Mouse (Mus musculus) olfactory bulb, adult 2 months (tissue): ENCODE results near the gene Cemip2. TPM values are rescaled to one million over a fixed set of nuclear protein-coding genes. Genes with fewer than 3 reads are reported as not detected.
"Not testable (repeated sequence)": the region's sequence is repeated elsewhere in the genome, so short reads cannot be mapped to it uniquely, and the experiment has no call there.

ENCODE experiments used
- H3K27ac ChIP-seq: fragments of 200-500 bp; 2 replicates; pipeline ENCODE4 v1.5.1; 2012; ENCODE audit warnings: low read depth, low read length; ENCODE audit not compliant: insufficient read depth
- H3K4me1 ChIP-seq: fragments of 200-500 bp; 2 replicates; pipeline ENCODE4 v1.6.1; 2012; ENCODE audit warnings: low read length; ENCODE audit not compliant: control insufficient read depth, insufficient read depth
- H3K4me3 ChIP-seq: fragments of 200-500 bp; 2 replicates; pipeline ENCODE4 v1.5.1; 2012; ENCODE audit warnings: mild to moderate bottlenecking, low read depth, low read length, moderate library complexity; ENCODE audit not compliant: insufficient read depth
- CTCF ChIP-seq: fragments of 200-500 bp; IDR thresholded peaks from 2 replicates; pipeline ENCODE4 v1.5.1; 2012; ENCODE audit warnings: low read depth, mild to moderate bottlenecking, low read length, moderate library complexity; ENCODE audit not compliant: insufficient read depth
- POLR2A ChIP-seq: fragments of 200-500 bp; IDR thresholded peaks from 2 replicates; pipeline ENCODE4 v1.6.1; 2012; ENCODE audit warnings: mild to moderate bottlenecking, low read depth, low read length, moderate library complexity; ENCODE audit not compliant: insufficient read depth
- WGBS: fragments of 180-500 bp; shearing (Covaris S2); methylation state at CpG from one replicate; pipeline ENCODE4 v1.1.7; 2018; 5-methylcytosine and 5-hydroxymethylcytosine counted together
- polyA plus RNA-seq: library from polyadenylated mRNA; stranded (reverse); fragments of >200 nt; gene quantifications from 2 replicates; pipeline ENCODE4 v1.2.4, GENCODE M21; 2012; ENCODE audit warnings: low replicate concordance; ENCODE audit not compliant: missing spikeins, insufficient read depth, insufficient read length

The Cemip2 gene
- polyA plus RNA-seq, 1 experiment, result not detected

DNA sequence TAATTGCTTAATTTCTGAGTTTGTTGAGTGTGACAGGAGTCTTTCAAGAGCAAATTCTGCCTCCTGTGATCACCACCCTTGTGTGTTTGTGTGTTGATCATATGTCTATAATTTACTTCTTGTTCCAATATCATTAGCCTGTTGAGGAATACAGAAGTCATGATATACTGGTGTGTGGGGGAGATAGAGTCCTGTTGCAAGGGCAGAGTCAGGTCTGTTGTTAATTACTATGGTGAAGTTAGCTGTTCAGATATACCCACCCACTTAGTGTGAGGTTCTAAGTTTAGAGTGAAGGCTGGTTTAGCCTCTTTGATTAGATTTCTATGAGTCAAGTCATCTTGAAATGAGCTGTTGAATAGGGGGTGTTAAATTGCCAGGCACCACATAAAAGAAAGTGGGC is 88.0 kb downstream of the Cemip2 start:
- no peak for TF ChIP-seq POLR2A
- no peak for TF ChIP-seq CTCF
- Histone ChIP-seq H3K27ac (no peak overlapping the region), H3K4me3 (no peak overlapping the region), H3K4me1 (peaks cover 3% of the 10 kb centered on the region; the same call in 1 of the 2 replicates)

DNA sequence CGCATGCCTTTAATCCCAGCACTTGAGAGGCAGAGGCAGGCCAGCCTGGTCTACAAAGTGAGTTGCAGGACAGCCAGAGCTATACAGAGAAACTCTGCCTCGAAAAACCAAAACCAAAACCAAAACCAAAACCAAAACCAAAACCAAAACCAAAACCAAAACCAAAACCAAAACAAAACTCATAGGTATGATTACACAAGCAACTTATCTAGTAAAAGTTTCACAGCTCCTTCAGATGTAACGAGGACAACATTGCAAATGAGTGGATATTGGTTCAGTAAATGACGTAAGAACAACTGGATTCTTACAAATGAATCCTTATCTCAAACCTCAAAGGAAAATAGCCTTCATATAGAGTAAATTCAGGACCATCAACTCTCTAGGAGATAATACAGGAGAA is 88.6 kb downstream of the Cemip2 start:
- not testable (repeated sequence) for H3K27ac ChIP-seq, H3K4me1 ChIP-seq, H3K4me3 ChIP-seq
- 96% methylated on average over 4 of the region's 4 CpGs for WGBS

DNA sequence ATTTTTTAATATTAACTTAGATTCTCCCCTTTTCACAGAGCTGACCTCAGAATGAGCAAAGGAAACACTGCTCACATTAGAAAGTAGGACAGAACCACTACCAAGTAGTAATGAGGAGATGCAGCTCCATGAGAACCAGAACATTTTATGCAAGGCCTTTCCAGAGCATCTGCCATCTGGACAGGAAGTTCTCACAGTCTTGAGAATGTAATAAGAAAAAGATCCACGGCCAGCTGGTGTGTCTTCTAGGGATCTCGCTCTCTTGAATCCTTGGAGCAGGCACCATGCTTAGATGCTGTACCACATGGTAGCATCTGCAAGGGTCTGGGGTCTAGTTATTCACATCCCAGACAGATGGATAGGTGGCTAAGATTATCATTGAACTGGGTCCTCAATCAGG is 90.3 kb downstream of the Cemip2 start:
- 87% methylated on average over 2 of the region's 2 CpGs for WGBS
- peaks cover 3% of the 10 kb centered on the region; the same call in 1 of the 2 replicates for H3K4me1 ChIP-seq
- TF ChIP-seq POLR2A (no peak), CTCF (no peak)
- H3K27ac ChIP-seq, result no peak overlapping the region
- no peak overlapping the region for H3K4me3 ChIP-seq

DNA sequence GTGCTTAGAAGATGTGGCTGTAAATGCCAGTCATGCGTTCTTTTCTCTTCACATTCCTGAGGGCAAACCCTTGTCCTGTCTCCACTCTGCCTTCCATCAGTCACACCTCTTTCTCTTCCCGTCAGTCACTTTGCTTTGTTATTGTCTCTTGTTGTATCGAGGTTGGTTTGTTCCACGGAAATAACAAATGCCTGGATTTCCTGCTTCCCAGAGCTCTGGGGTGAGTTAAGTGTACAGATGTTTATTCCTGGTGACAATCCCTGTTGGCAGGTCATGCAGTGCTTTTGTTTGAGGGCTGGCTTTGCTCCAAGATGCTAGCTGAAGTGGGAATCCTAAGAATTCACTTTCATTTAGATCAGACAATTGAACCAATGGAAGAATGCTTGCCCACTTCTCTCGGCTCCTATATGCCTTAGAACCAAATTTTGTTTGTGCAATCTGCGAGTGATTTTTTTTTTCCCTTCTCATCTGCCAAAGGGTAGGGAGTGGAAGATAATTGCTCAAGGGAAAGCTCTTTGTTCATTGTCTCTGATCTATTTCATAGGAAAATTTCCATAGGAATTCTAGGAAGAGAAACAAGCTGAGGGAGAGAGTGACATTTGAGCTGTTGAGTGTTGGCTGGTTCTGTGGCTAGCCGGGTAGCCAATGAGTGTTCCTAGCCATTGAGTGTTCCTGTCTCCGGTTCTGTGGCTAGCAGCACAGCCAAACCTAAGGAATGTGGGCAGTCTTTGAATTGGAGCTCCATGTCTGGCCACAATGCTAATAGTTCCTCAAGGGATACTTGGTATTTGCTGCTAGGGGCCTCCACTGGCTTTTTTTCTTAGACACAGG is 104.2 kb downstream of the Cemip2 start:
- Histone ChIP-seq H3K4me3 (no peak overlapping the region), H3K4me1 (no peaks in the 10 kb centered on the region), H3K27ac (no peak overlapping the region)
- no peak for TF ChIP-seq CTCF
- TF ChIP-seq POLR2A, result no peak
- WGBS, result 49% methylated on average over 8 of the region's 8 CpGs

DNA sequence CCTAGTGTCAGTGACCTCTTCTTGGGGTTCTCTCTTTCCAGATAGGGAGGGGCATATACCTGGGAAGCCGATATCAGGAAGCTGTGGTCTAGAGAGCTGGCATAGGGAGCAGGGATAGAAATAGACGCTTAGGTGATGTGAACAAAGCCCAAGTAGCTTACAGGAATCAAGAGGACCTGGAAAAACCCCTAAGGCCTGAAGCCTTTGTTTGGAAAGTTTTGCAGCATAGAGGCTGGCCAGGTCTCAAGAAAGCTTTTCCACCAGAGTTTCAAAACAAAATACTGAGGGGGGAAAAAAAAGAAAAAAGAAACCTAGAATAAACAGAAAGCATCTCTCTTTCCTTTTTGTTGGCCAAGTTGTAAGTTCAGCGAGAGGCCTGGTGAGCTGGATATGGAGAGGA is 104.9 kb downstream of the Cemip2 start:
- TF ChIP-seq CTCF, result no peak
- TF ChIP-seq POLR2A, result no peak
- H3K27ac ChIP-seq, result no peak overlapping the region
- H3K4me1 ChIP-seq, result no peaks in the 10 kb centered on the region
- 83% methylated on average over 3 of the region's 3 CpGs for WGBS
- H3K4me3 ChIP-seq, result no peak overlapping the region

DNA sequence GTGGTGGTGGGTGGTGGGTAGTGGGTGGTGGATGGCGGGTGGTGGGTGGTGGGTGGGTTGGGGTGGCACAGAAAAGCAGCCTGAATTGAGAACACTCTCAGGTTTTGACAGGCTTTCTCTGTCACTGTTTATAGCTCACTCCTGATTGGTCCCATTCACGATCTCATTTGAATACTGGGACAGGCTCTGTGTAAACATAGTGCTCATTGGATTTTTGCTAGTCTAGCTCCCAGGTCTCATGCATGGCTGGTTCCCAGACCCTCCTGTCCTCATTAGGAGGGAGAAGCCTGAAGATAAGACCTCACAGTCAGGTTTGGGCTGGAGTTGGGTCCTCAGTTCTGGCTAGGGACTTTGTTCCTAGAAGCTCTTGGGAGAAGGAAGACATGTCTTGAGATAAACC is 105.8 kb downstream of the Cemip2 start:
- Histone ChIP-seq H3K27ac (no peak overlapping the region), H3K4me1 (no peaks in the 10 kb centered on the region), H3K4me3 (no peak overlapping the region)
- 46% methylated on average over 2 of the region's 2 CpGs for WGBS
- TF ChIP-seq POLR2A, result no peak
- no peak for TF ChIP-seq CTCF

DNA sequence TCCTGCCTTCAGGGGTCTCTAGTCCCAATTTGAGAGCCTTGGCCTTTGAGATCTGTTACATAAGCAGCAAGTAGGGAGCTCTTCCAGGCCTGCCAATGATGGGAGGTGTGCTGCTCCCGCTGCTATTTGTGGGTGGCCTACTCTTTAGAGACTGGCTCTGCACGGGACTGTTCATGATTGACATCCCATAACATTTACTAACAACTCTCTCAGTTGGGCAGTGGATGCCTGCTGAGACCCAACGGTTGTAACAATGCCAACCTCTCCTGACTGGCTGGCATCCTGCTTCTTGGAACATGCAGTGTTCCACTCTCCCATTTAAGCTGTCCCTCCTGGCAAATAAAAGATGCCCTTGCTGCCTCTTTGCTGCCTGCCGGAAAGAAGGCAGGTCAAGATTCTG is 106.2 kb downstream of the Cemip2 start:
- 39% methylated on average over 4 of the region's 4 CpGs for WGBS
- H3K4me3 ChIP-seq, result no peak overlapping the region
- no peak overlapping the region for H3K27ac ChIP-seq
- H3K4me1 ChIP-seq, result no peaks in the 10 kb centered on the region
- TF ChIP-seq CTCF (no peak), POLR2A (no peak)

DNA sequence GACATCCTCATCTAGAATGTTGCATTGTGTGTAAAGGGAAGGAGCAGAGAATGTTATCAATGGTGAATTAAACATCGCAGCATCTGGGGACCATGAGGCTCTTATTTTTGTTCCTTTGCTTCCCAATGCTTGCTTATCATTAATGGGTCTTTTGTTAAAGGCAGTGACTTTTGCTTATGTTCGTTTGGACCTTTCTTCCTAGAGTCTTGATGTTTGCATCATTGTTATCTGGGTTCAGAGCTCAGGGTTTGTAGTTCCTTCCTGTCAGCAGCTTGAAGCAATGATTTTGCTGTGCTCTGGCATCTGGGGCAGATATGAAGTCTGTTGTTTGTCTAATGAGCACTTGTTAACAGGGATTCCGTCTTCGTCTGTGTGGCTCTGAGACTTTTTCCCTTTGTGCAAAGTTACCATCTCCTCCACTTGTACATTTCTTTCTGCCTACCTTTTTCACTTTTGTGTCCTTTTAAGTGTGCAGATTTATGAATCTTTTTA is 108.1 kb downstream of the Cemip2 start:
- H3K4me3 ChIP-seq, result no peak overlapping the region
- H3K4me1 ChIP-seq, result no peaks in the 10 kb centered on the region
- TF ChIP-seq POLR2A (no peak), CTCF (no peak)
- H3K27ac ChIP-seq, result no peak overlapping the region
- 76% methylated on average over 4 of the region's 4 CpGs for WGBS

DNA sequence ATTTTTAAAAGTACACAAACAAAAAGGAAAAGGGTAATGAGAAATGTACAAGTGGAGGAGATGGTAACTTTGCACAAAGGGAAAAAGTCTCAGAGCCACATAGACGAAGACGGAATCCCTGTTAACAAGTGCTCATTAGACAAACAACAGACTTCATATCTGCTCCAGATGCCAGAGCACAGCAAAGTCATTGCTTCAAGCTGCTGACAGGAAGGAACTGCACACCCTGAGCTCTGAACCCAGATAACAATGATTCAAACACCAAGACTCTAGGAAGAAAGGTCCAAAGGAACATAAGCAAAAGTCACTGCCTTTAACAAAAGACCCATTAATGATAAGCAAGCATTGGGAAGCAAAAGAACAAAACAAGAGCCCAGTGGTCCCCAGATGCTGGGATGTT is 112.6 kb downstream of the Cemip2 start:
- TF ChIP-seq POLR2A (no peak), CTCF (no peak)
- no peaks in the 10 kb centered on the region for H3K4me1 ChIP-seq
- H3K27ac ChIP-seq, result no peak overlapping the region
- WGBS, result 68% methylated on average over 2 of the region's 2 CpGs
- no peak overlapping the region for H3K4me3 ChIP-seq
